Mouse (Mus musculus) monocyte, adult 5-6 weeks (primary cell): ENCODE measurements around the gene Tmpo. TPM values are rescaled to one million over a fixed set of nuclear protein-coding genes. Genes with fewer than 3 reads are reported as not detected.

ENCODE experiments used
- ATAC-seq: fragments of 153-309, 156-312 bp; replicated peaks from 2 replicates; pipeline ENCODE4 v1.8.0; 2017; ENCODE audit warnings: mild to moderate bottlenecking; ENCODE audit not compliant: low TSS enrichment, insufficient number of reproducible peaks, severe bottlenecking, poor library complexity, low FRiP score
- total RNA-seq: library from RNA; stranded (forward); fragments of 200-1000, 200-491, 200-594 nt; gene quantifications from 3 replicates; pipeline ENCODE4 v1.2.3, GENCODE M21; 2017

Gene Tmpo
- total RNA-seq, 1 experiment from 2014 or later = 305 TPM

DNA sequence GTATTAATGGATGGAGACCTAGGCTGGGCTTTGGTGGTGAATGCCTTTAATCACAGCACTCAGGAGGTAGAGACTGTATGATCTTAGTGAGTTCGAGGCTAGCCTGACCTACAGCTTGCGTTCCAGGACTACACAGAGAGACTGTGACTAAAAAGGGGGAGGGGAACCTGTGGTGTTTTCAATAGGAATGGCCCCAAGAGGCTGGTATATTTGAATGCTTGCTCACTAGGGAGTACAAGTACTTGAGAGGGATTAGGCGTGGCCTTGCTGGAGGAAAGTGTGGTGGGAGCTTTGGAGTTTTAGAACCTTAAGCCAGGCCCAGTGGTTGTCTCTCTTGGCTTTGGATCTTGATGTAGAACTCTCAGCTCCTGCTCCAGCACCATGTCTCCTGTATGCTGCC lies 50.3 kb downstream of the Tmpo start:
- no peak for ATAC-seq

GRCm38 (mm10) chr10:91128551-91129160 lies 52.5 kb downstream of the Tmpo start:
- ATAC-seq = no peak

DNA sequence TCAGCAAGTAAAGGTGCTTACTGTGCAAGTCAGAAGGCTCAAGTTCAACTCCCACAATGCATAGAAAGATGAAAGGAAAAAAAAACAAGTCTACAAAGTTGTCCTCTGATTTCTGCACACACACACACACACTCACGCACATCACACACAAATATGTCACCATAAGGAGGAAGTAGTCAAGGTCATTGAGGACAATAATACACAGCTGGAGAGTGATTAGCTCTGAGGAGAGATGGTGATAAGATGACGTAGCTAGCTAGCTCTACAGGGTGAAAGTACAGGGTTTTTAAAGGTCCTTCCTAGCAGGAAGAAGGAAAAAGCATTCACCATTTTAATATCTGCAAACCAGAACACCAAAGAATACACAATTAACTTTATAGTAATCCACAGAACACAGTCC lies 53.7 kb downstream of the Tmpo start:
- no peak for ATAC-seq

DNA sequence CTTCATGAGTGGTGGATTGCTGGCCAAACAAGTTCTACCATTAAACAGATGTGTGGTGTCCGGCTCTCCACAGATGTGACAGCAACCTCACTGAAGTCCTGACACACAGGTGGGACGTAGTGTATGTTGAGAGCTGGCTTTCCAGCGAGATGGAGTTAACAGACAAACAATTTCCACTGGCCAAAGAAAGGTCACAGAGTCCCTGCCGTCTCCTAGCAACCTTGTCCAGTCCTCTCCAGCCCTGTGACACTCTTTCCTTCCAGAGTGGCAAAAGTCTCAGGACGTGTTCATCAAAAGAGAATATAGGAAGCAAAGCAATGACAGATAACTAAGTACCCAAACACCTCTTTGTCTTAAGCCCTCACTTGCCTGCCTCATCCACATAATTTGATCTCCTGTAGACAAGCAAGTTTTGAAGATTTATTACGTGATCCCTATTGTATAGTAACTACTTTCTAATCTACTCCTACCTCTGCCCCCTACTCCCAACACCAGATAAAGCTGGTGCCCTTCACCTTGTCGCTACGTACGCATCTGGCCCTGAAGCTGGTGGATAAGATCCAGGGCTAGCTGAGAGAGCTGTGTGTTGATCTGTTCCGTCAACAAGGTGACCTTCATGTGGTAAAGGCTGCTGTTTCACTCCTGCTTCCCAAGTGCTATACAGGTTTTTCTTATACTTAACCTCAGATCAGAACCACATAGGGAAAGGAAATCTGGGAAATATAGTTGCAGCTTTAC lies 54.3 kb downstream of the Tmpo start:
- no peak for ATAC-seq

DNA sequence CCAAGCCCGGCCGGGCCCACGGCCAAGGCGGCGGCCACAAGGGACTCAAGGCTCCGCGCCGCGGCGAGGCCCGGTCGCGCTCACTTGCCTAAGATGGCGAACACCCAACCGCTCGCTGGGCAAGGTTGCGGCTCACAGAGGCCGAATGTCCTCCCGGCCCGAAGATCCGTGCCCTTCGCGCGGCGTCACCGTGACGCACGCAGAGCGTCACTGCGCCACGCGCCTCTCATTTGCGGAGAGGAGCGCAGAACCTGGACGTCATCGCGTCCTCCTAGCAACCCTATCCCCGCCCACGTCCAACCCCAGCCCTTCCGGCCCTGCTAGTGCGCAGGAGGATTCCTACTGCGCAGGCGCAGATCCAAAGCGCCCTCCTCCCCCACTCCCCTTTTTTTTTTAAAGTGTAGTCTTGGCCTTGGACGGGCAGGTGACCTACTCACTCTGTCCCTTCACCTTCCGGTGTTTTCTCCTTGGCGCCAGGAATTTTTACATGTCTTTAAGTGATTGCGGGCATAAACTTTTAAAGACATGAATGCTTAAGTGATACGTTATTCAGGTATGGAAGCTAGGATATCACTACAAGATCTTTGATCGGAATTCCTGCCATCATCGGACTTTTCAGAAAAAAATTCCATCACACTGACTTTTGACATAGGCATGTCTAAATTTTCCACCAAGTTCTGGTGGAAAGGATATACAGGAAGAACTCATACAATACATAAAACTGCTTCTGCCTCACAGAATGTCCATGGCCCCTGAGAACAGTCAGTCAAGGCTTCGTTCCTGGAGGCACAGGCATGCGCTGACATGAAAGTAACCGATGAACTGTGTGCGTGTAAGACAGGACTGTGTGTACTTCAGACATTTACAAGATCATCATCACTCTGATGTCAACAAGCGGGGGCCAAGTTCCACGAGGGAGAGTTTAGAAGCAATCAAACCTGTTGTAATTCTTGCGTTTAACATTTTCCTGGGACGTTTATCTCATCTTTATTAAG lies 57.0 kb downstream of the Tmpo start, which contains the start of gene Slc25a3:
Gene Slc25a3 (minus strand): TSS at position 232 of the 995 bp plus-strand sequence.
- ATAC-seq = peak; percentile 98

DNA sequence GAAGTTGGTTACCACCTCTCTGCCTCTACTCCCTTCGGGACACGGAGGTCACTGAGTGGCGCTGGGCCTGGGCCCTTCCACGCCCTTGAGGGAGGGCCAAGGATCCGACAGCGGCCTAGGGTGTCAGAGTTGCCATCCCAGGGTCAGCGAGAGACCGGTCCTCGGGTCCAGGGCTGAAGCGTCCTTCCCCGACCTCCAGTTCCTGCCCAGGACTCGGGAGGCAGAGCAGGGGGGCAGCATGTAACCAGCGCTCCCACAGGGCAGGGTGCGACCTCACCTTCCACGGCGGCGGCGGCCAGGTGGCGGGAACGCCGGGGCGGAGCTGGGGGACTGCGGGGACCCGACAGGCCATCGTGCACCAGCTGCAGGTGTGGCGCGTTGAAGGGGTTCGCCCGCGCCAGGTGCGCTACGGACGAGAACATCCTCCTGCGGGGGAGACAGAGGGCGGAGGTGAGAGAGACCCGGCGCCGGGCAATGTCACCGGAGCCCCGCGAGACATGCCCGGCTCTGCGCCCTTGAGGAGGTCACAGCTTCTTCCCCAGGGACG lies 57.8 kb downstream of the Tmpo start:
- ATAC-seq = peak; percentile 32

DNA sequence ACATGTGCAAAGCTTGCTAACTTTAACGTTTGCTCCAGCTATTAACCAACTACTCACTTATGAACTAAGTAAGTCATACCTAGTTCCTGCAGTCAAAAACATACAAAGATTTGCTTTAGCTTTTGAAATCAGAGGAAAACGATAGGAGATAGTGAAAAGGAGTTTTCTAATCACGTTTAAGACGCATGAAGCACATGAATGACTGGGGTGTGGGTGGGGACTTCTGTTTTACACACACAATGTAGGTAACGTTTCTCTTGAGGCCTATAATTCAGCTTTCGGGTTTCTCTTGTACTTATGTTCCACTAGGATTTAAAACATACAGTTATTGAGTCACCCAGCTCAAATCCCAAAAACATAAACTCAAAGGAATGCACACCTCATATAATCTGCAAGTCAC lies 58.5 kb downstream of the Tmpo start:
- ATAC-seq = no peak

DNA sequence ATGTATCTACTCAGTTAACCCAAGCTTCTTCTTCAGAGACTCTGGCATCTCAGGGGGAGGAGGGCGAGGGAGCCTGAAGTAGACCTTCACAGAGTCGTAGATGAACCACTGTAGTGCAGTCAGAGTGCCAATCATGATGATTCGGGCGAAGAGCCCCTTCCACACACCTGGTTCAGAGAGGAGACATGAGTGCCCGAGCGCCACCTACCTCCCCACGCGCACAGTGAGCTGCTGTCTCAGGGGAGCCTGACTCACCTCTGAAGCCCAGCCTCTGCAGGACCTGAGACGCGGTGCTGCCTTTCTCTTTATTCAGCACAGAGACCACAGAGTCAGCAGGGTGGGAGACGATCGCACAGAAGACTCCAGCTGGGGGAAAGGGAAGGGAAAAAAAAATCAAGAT lies 64.2 kb downstream of the Tmpo start:
- ATAC-seq = 0 out of 2 replicates have a peak, but pooled peaks have one; percentile 34

DNA sequence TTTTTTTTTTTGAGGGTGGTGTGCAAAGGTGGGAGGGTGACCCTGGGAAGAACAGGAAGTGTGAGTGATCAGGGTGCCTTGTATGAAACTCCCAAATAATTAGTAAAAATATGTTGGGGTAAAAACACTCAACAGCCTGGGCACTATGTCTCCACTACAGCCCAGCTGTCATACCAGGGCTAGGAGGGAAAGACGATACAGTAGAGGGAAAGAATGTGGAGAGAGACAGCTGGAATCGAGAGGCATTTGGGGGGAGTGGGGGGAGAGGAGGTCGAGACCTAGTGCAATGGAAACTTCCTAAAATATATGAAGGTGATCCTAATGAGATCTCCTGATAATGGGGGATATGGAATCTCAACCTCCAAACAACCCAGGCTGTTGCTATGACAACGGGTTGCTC lies 71.3 kb downstream of the Tmpo start:
- no peak for ATAC-seq

GRCm38 (mm10) chr10:91105981-91106380 lies 75.1 kb downstream of the Tmpo start:
- no peak for ATAC-seq

- no peak for ATAC-seq
These were observed 78.1 kb downstream of the Tmpo start for GRCm38 (mm10) chr10:91102799-91103590.

DNA sequence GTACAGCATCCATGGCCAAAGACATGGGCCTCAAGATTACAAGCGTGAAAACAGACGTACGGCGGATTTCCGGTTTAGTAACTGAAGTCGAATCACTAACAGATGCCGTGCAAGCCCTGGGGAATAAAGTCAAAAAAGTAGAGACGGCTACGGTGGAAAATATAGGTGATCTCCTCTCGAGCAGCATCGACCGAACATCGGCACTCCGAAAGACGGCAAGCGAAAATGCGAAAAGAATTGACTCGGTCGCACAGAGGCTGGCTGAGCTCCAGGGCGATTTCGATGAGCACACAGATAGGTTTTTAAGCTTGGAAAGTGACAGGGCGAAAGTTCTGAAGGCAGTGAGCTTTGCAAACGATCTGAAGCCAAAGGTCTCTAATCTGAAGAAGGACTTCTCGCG lies 79.2 kb downstream of the Tmpo start:
- ATAC-seq = no peak

- no peak for ATAC-seq
These were observed 81.0 kb downstream of the Tmpo start for GRCm38 (mm10) chr10:91100101-91100500.

- ATAC-seq = no peak
These were observed 83.1 kb downstream of the Tmpo start for GRCm38 (mm10) chr10:91098056-91098455.

Other genes starting within 250 kb of the Tmpo start
- 51.1 to 80.0 TPM (median 54.9 TPM) in 3 replicates for gene Apaf1, start 98.5 kb downstream of the Tmpo start, total RNA-seq
- gene Ikbip, start 98.4 kb downstream of the Tmpo start, total RNA-seq = 11.6 to 20.6 TPM (median 15.8 TPM) in 3 replicates
- gene Slc25a3, start 57.3 kb downstream of the Tmpo start, total RNA-seq = 191 to 312 TPM (median 245 TPM) in 3 replicates